Mouse (Mus musculus) layer of hippocampus, adult 8-10 months (tissue): ENCODE measurements around the gene Abcb6. TPM values are rescaled to one million over a fixed set of nuclear protein-coding genes. Genes with fewer than 3 reads are reported as not detected.

Source experiments
- DNase-seq, 2 experiments: peaks; one replicate each; pipeline ENCODE4 v3.0.0; 2022; ENCODE audit warnings: low spot score in 2 of 2
- microRNA-seq, 2 experiments: library from miRNA; unstranded; fragments of <30 nt; microRNA quantifications; one replicate each; pipeline ENCODE4 v1.2.0; 2022
- total RNA-seq, 4 experiments: library from RNA; stranded (reverse); gene quantifications; 2 replicates each; pipeline ENCODE4 v1.2.4; 2022

Abcb6 gene
- total RNA-seq, 4 experiments from 2014 or later, result 23.6 to 32.0 (median 26.2) TPM

GRCm38 (mm10) chr1:75148727-75149126 lies 31.5 kb downstream of the Abcb6 start:
- DNase-seq, result peak in 1 of 2 experiments; percentile 1

GRCm38 (mm10) chr1:75147411-75148135 lies 32.6 kb downstream of the Abcb6 start:
- no peak for DNase-seq

GRCm38 (mm10) chr1:75145589-75145988 lies 34.6 kb downstream of the Abcb6 start:
- no peak for DNase-seq

GRCm38 (mm10) chr1:75142301-75143261 lies 37.6 kb downstream of the Abcb6 start, which contains the start of the genes Cnppd1 and Retreg2:
Cnppd1 (minus strand) TSS chr1:75142711.
Retreg2 (plus strand) TSS chr1:75142778.
- peak; percentile 93 to 96 for DNase-seq

- DNase-seq, result peak in 1 of 2 experiments; percentile 46
Observed at GRCm38 (mm10) chr1:75141486-75142190, 38.6 kb downstream of the Abcb6 start.

GRCm38 (mm10) chr1:75140601-75141190 lies 39.5 kb downstream of the Abcb6 start:
- DNase-seq, result no peak

GRCm38 (mm10) chr1:75138448-75138847 lies 41.7 kb downstream of the Abcb6 start:
- DNase-seq, result no peak

GRCm38 (mm10) chr1:75136730-75137129 lies 43.5 kb downstream of the Abcb6 start:
- DNase-seq, result no peak

- no peak for DNase-seq
Observed at GRCm38 (mm10) chr1:75136293-75136692, 43.9 kb downstream of the Abcb6 start.

- no peak for DNase-seq
Observed at GRCm38 (mm10) chr1:75133421-75134207, 46.6 kb downstream of the Abcb6 start, which contains the start of gene Slc23a3. Slc23a3 (minus strand) TSS chr1:75133890.

- no peak for DNase-seq
Observed at GRCm38 (mm10) chr1:75128641-75129040, 51.6 kb downstream of the Abcb6 start.

- no peak for DNase-seq
Observed at GRCm38 (mm10) chr1:75125418-75125817, 54.8 kb downstream of the Abcb6 start.

GRCm38 (mm10) chr1:75124346-75125321 lies 55.6 kb downstream of the Abcb6 start, which contains the start of gene Nhej1:
Nhej1 (minus strand) TSS chr1:75125200.
- peak; percentile 85 to 87 for DNase-seq

GRCm38 (mm10) chr1:75122211-75122610 lies 58.0 kb downstream of the Abcb6 start:
- DNase-seq, result no peak

Small RNA genes within 50 kb of the gene (microRNA-seq; reads per million reads assigned to microRNA genes)
- 0 reads per million in 2 experiments for gene Gm27943

Other genes with a start within 250 kb of the Abcb6 start
- gene Cfap65, start 244.8 kb downstream of the Abcb6 start, total RNA-seq, result 1 to 10 TPM; 3.3 to 4.6 (median 3.6) TPM
- under 1 TPM in 3 of 4 experiments, not detected in 1; 0.20 to 0.37 (median 0.32) TPM for gene Ihh, start 228.7 kb downstream of the Abcb6 start, total RNA-seq
- 1 to 10 TPM; 1.7 to 2.7 (median 2.1) TPM for gene Nhej1, start 55.2 kb downstream of the Abcb6 start, total RNA-seq
- under 1 TPM in 3 of 4 experiments, not detected in 1; 0.22 to 0.45 (median 0.35) TPM for gene Slc23a3, start 46.5 kb downstream of the Abcb6 start, total RNA-seq
- gene Cnppd1, start 37.7 kb downstream of the Abcb6 start, total RNA-seq, result 10 to 100 TPM; 33.6 to 36.1 (median 35.3) TPM
- 100 to 1,000 TPM; 167 to 182 (median 171) TPM for gene Retreg2, start 37.6 kb downstream of the Abcb6 start, total RNA-seq
- gene Zfand2b, start 11.7 kb downstream of the Abcb6 start, total RNA-seq, result 10 to 100 TPM; 26.5 to 37.4 (median 32.4) TPM
- gene Ankzf1, start 11.8 kb upstream of the Abcb6 start, total RNA-seq, result 10 to 100 TPM; 25.5 to 38.5 (median 31.3) TPM
- gene Atg9a, start 11.8 kb upstream of the Abcb6 start, total RNA-seq, result 100 to 1,000 TPM in 2 of 4 experiments, 10 to 100 TPM in 2; 97.6 to 119 (median 105) TPM
- gene Glb1l, start 30.4 kb upstream of the Abcb6 start, total RNA-seq, result 10 to 100 TPM; 14.1 to 22.4 (median 18.5) TPM
- gene Stk16, start 30.4 kb upstream of the Abcb6 start, total RNA-seq, result 10 to 100 TPM; 78.7 to 88.5 (median 84.5) TPM
- gene Tuba4a, start 39.5 kb upstream of the Abcb6 start, total RNA-seq, result 100 to 1,000 TPM; 488 to 539 (median 494) TPM
- gene A630095N17Rik, start 51.7 kb upstream of the Abcb6 start, total RNA-seq, result not detected
- gene Dnajb2, start 56.0 kb upstream of the Abcb6 start, total RNA-seq, result 100 to 1,000 TPM in 1 of 4 experiments, 10 to 100 TPM in 3; 83.1 to 108 (median 93.1) TPM
- gene Ptprn, start 84.1 kb upstream of the Abcb6 start, total RNA-seq, result 100 to 1,000 TPM; 360 to 457 (median 395) TPM
- 100 to 1,000 TPM; 102 to 169 (median 125) TPM for gene Resp18, start 98.0 kb upstream of the Abcb6 start, total RNA-seq
- gene Dnpep, start 137.6 kb upstream of the Abcb6 start, total RNA-seq, result 10 to 100 TPM; 41.2 to 49.8 (median 45.4) TPM
- gene Des, start 179.9 kb upstream of the Abcb6 start, total RNA-seq, result 1 to 10 TPM in 3 of 4 experiments, under 1 TPM in 1; 0.60 to 1.9 (median 1.5) TPM
- gene Speg, start 194.9 kb upstream of the Abcb6 start, total RNA-seq, result 100 to 1,000 TPM; 168 to 185 (median 182) TPM